Mouse (Mus musculus) liver, embryonic 16.5 days (tissue): ENCODE data around the gene Fhl4. TPM values are rescaled to one million over a fixed set of nuclear protein-coding genes. Genes with fewer than 3 reads are reported as not detected.

Experiments used
- ATAC-seq: fragments of 200-750 bp; cut with Nextera tagmentation; 2 replicates; pipeline ENCODE4 v1.8.0; 2017; ENCODE audit warnings: low read depth, mild to moderate bottlenecking, moderate number of reproducible peaks, moderate library complexity
- H3K27ac ChIP-seq: fragments of 300-500 bp; sonication (generic); 2 replicates; pipeline ENCODE4 v1.5.1; 2014; ENCODE audit warnings: mild to moderate bottlenecking, low read length
- H3K27me3 ChIP-seq: fragments of 300-500 bp; sonication (generic); 2 replicates; pipeline ENCODE4 v1.6.1; 2014; ENCODE audit warnings: low read depth, low read length, mixed read lengths; ENCODE audit not compliant: control insufficient read depth, insufficient read depth
- H3K36me3 ChIP-seq: fragments of 300-500 bp; sonication (generic); 2 replicates; pipeline ENCODE4 v1.6.1; 2014; ENCODE audit warnings: mild to moderate bottlenecking; ENCODE audit not compliant: control insufficient read depth, insufficient read depth
- H3K4me1 ChIP-seq: fragments of 300-500 bp; sonication (generic); 2 replicates; pipeline ENCODE4 v1.6.1; 2014; ENCODE audit warnings: low read depth, low read length, mixed read lengths; ENCODE audit not compliant: control insufficient read depth
- H3K4me2 ChIP-seq: fragments of 300-500 bp; sonication (generic); 2 replicates; pipeline ENCODE4 v1.6.1; 2014; ENCODE audit warnings: low read depth, low read length, mixed read lengths
- H3K4me3 ChIP-seq: fragments of 300-500 bp; sonication (generic); 2 replicates; pipeline ENCODE4 v1.5.1; 2014; ENCODE audit warnings: low read depth, mild to moderate bottlenecking, low read length
- H3K9ac ChIP-seq: fragments of 300-500 bp; sonication (generic); 2 replicates; pipeline ENCODE4 v1.6.1; 2014; ENCODE audit warnings: low read depth, low read length
- H3K9me3 ChIP-seq: fragments of 300-500 bp; sonication (generic); replicated peaks from 2 replicates; pipeline ENCODE4 v1.6.1; 2016; ENCODE audit warnings: low read length; ENCODE audit not compliant: control insufficient read depth
- WGBS: fragments of 180-500 bp; shearing (Covaris S2); extraction: QIAGEN DNeasy Blood & Tissue Kit; methylation state at CpG from one replicate; pipeline ENCODE4 v1.1.7; 2014; ENCODE audit not compliant: insufficient replicate concordance; 5-methylcytosine and 5-hydroxymethylcytosine counted together
- polyA plus RNA-seq: library from polyadenylated mRNA; unstranded; fragments of >200 nt; fragmentation: Nextera tagmentation; extraction: Ambion mirVana; gene quantifications from 2 replicates; pipeline ENCODE4 v1.2.1, GENCODE M21; 2015

The Fhl4 gene
- 0.20 and 0.21 TPM in 2 replicates for polyA plus RNA-seq

GRCm38 (mm10) chr10:85102247-85103084, at the start of gene Fhl4, which contains the start of gene Tmem263:
TSS of gene Fhl4 (minus strand) at chr10:85102495.
TSS of gene Tmem263 (plus strand) at chr10:85102627.
- WGBS: under 1% methylated on average over 72 of the region's 96 CpGs
- ATAC-seq: peak; percentile 94

GRCm38 (mm10) chr10:85149226-85149625, 46.9 kb upstream of the Fhl4 start:
- H3K9me3 ChIP-seq: no peaks in the 10 kb centered on the region
- no peaks in the 10 kb centered on the region for H3K36me3 ChIP-seq
- no peak overlapping the region for H3K9ac ChIP-seq
- no peak overlapping the region for H3K4me2 ChIP-seq
- H3K4me1 ChIP-seq: no peaks in the 10 kb centered on the region
- ATAC-seq: no peak
- 67% methylated on average over 5 of the region's 5 CpGs for whole genome bisulfite sequencing
- H3K27ac ChIP-seq: no peak overlapping the region
- no peak overlapping the region for H3K4me3 ChIP-seq
- no peaks in the 10 kb centered on the region for H3K27me3 ChIP-seq

More at GRCm38 (mm10) chr10:85102247-85103084, at the start of gene Fhl4, which contains the start of gene Tmem263:
- no peaks in the 10 kb centered on the region for H3K9me3 ChIP-seq
- peak within 1 kb of the TSS; percentile 87 for H3K27ac ChIP-seq
- peak within 1 kb of the TSS; percentile 94 for H3K9ac ChIP-seq
- peak within 1 kb of the TSS; percentile 96 for H3K4me3 ChIP-seq
- H3K4me1 ChIP-seq: peaks cover 15% of the 10 kb centered on the region
- H3K27me3 ChIP-seq: no peaks in the 10 kb centered on the region
- H3K36me3 ChIP-seq: no peaks in the 10 kb centered on the region
- H3K4me2 ChIP-seq: peak within 1 kb of the TSS; percentile 97

DNA sequence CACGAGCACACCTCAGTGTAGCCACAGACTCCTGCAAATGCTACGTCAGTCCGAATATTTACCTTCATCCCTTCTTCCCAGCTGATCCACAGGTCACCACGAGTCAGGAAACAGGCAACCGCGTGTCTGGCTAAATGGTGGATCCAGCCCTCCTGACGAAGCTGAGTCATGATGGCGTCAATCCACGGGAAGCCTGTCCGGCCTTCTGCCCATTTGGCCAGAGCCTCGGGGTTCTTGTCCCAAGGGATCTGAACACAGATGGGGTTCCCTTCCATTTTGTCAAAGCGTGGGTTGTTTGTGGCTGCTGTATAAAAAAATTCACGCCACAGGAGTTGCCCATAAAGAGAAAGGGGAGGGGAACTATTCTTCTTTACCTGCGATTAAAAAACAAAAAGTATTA, 44.0 kb upstream of the Fhl4 start:
- Histone ChIP-seq H3K4me1 (no peaks in the 10 kb centered on the region), H3K27ac (no peak overlapping the region), H3K27me3 (no peaks in the 10 kb centered on the region), H3K4me2 (no peak overlapping the region), H3K4me3 (no peak overlapping the region), H3K36me3 (no peaks in the 10 kb centered on the region), H3K9me3 (no peaks in the 10 kb centered on the region), H3K9ac (no peak overlapping the region)
- 72% methylated on average over 14 of the region's 14 CpGs for WGBS
- ATAC-seq: no peak

GRCm38 (mm10) chr10:85141465-85141864, 39.2 kb upstream of the Fhl4 start:
- no peak for ATAC-seq
- H3K36me3 ChIP-seq: no peaks in the 10 kb centered on the region
- no peak overlapping the region for H3K9ac ChIP-seq
- WGBS: 66% methylated on average over 9 of the region's 9 CpGs
- H3K27me3 ChIP-seq: no peaks in the 10 kb centered on the region
- no peak overlapping the region for H3K4me3 ChIP-seq
- no peaks in the 10 kb centered on the region for H3K9me3 ChIP-seq
- no peak overlapping the region for H3K4me2 ChIP-seq
- no peak overlapping the region for H3K27ac ChIP-seq
- no peaks in the 10 kb centered on the region for H3K4me1 ChIP-seq

- Histone ChIP-seq H3K4me1 (no peaks in the 10 kb centered on the region), H3K4me2 (no peak overlapping the region), H3K9ac (no peak overlapping the region), H3K36me3 (no peaks in the 10 kb centered on the region), H3K9me3 (no peaks in the 10 kb centered on the region), H3K27ac (no peak overlapping the region), H3K27me3 (no peaks in the 10 kb centered on the region), H3K4me3 (no peak overlapping the region)
- no peak for ATAC-seq
- 70% methylated on average over 6 of the region's 6 CpGs for WGBS
Measured at GRCm38 (mm10) chr10:85136573-85136972, 34.3 kb upstream of the Fhl4 start.

- 0 out of 2 replicates have a peak, but pooled peaks have one; percentile 10 for ATAC-seq
- peaks cover 12% of the 10 kb centered on the region for H3K4me1 ChIP-seq
- H3K4me3 ChIP-seq: peak overlapping the region; percentile 68
- peak overlapping the region; percentile 46; the same call in 1 of the 2 replicates for H3K9ac ChIP-seq
- H3K27ac ChIP-seq: 0 out of 2 replicates have a peak overlapping the region, but pooled peaks have one; percentile 31
- 8% methylated on average over 7 of the region's 7 CpGs for WGBS
- H3K9me3 ChIP-seq: no peaks in the 10 kb centered on the region
- H3K36me3 ChIP-seq: no peaks in the 10 kb centered on the region
- no peaks in the 10 kb centered on the region for H3K27me3 ChIP-seq
- peak overlapping the region; percentile 70 for H3K4me2 ChIP-seq
Measured at GRCm38 (mm10) chr10:85128453-85128852, 26.2 kb upstream of the Fhl4 start.

DNA sequence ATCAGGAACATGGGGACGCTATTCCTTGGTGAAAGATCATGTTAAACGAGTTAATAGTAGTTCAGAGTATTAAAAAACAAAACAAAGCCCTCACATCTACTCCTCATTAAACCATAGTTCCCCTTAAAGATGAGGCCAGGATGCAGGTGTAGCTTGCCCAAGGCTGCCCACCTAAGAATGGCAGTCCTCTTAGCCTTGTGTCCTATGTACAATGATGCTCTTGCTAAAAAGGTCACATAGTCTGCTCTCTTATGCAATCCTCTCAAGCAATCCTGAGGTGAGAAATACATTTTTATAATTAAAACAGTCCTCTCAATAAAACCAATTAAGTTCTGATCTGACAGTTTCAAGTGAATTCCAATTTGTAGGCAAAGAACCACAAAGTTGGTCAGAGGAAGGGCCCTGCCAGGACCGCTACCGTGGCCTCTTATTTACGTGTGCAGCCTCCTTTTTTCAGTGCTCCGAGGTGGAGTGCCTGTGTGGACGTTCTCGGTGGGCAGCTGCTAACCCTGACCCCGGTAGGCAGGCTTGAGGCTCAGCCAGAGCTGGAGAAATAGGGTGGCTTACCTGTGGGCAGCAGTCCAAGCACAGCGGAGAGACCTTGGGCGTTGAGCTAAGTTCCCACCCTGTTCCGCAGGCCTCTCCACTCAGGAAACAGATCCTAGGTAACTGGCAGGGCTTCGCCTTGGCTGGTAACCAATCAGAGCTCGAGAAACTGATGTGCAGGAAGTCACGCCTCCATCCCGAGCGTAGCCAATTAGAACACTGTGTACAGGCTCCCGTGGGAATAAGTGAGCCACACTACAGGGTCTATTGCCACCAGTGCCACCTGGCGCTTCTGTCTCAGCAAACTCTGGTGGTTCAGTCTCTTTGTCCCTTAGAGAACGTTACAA, 25.3 kb upstream of the Fhl4 start, which contains the start of gene Mterf2:
TSS of gene Mterf2 (minus strand) at position 633 of the 893 bp plus-strand sequence.
- peak within 1 kb of the TSS; percentile 68 for H3K4me3 ChIP-seq
- peak within 1 kb of the TSS; percentile 70 for H3K9ac ChIP-seq
- H3K36me3 ChIP-seq: no peaks in the 10 kb centered on the region
- H3K4me2 ChIP-seq: peak within 1 kb of the TSS; percentile 70
- H3K4me1 ChIP-seq: peaks cover 12% of the 10 kb centered on the region
- no peaks in the 10 kb centered on the region for H3K27me3 ChIP-seq
- no peaks in the 10 kb centered on the region for H3K9me3 ChIP-seq
- 8% methylated on average over 20 of the region's 20 CpGs for WGBS
- 0 out of 2 replicates have a peak within 1 kb of the TSS, but pooled peaks have one; percentile 31 for H3K27ac ChIP-seq
- peak; percentile 100 for ATAC-seq

DNA sequence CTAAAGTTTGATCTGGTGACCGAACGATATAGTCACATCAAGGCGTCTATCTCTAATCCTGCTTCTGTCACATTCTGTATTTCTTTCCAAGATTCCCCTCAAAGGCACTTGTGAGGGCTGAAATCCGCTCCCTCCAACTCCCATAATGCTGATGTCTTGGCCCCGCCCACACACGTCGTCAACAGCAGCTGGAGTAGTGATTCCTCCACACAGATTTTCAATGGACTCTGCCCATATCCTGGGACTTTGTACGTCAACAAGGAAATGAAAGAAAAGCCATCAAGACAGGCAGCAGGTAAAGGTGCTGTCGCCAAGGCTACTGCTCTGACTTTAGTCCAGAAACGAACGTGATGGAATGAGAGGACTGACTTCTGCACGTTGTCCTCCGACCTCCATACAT, 22.9 kb upstream of the Fhl4 start:
- H3K27me3 ChIP-seq: no peaks in the 10 kb centered on the region
- WGBS: 72% methylated on average over 13 of the region's 13 CpGs
- no peak overlapping the region for H3K27ac ChIP-seq
- H3K4me3 ChIP-seq: no peak overlapping the region
- no peaks in the 10 kb centered on the region for H3K9me3 ChIP-seq
- no peaks in the 10 kb centered on the region for H3K36me3 ChIP-seq
- no peak overlapping the region for H3K4me2 ChIP-seq
- ATAC-seq: no peak
- H3K4me1 ChIP-seq: peaks cover 12% of the 10 kb centered on the region
- no peak overlapping the region for H3K9ac ChIP-seq
